Mouse (Mus musculus): ENCODE data around the gene Gpr37l1. TPM values are rescaled to one million over a fixed set of nuclear protein-coding genes. Genes with fewer than 3 reads are reported as not detected.

Gpr37l1 gene
- total and polyA plus RNA-seq, 3 experiments = not detected

DNA sequence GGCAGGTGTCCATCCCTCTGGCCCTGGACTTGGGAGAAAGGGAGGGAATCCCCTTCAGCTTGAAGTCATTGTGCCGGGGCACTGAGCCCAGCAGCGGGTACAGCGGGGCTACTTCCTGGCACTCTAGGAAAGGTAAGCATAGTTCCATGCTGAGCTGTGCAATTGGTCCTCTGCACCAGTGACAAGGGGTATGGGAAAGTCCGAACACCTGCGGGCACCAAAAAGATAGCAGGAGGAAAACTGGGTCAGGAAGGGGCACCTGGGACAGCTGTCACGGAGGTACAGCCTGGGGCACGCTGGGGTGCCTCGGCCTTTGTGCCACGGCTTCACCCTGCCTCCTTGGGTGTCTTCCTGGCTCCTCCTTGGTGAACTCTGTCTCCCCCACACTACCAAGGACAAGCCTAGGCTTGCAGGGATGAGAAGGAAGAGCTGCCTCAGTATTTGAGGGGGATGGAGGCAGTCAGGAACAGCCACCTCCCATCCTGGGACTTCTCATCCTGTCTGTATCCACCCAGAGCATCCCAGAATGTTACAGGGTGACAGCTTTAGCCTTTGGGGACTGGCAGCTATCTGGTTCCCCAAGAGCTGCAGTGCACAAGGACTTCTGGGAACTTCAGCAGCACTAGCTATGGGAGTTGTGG, 37.8 kb downstream of the Gpr37l1 start:
- peaks cover 15 to 50% of the 10 kb centered on the region in 2 experiments for H3K4me1 ChIP-seq (ENCODE audit: control insufficient read depth in 1 of 2, insufficient read depth in 2 of 2)
- no peaks in the 10 kb centered on the region for H3K27me3 ChIP-seq (replicated peaks)
- peaks cover 15 to 35% of the 10 kb centered on the region in 2 experiments for H3K36me3 ChIP-seq (replicated peaks in 1 of 2; ENCODE audit: control insufficient read depth in 1 of 2, insufficient read depth in 1 of 2, low read length in 1 of 2)
- H3K4me3 ChIP-seq (replicated peaks in 1 of 3; ENCODE audit: low read depth in 2 of 3, low read length in 2 of 3, poor library complexity in 1 of 3) = peak overlapping the region in 1 of 3 experiments; percentile 10
- in situ Hi-C loops (cut with MboI; ENCODE audit: low pct_ligation_motif_present, low pct_unique_long_range_greater_than_20kb, low sequenced_read_pairs) = no loop called here
- TF ChIP-seq CHD2 (IDR thresholded peaks at IDR 0.05; ENCODE audit: low read length) (no peak), IRF4 (IDR thresholded peaks at IDR 0.05; ENCODE audit: low read depth, low read length) (no peak), TBP (conservative IDR thresholded peaks at IDR 0.05; ENCODE audit: low read depth, low read length) (no peak), SIN3A (IDR thresholded peaks at IDR 0.05; ENCODE audit: low read length) (no peak), MYC (IDR thresholded peaks at IDR 0.05; ENCODE audit: low read depth, low read length) (no peak), UBTF (IDR thresholded peaks at IDR 0.05; ENCODE audit: low read depth, low read length) (no peak), ZMIZ1 (IDR thresholded peaks at IDR 0.05; ENCODE audit: low read depth, low read length) (no peak), TCF12 (IDR thresholded peaks at IDR 0.05; ENCODE audit: low read depth, low read length) (no peak), MEF2A (IDR thresholded peaks at IDR 0.05; ENCODE audit: borderline replicate concordance, low read depth, low read length) (no peak), RAD21 (IDR thresholded peaks at IDR 0.05; ENCODE audit: low read depth, low read length) (no peak), ZC3H11A (IDR thresholded peaks at IDR 0.05; ENCODE audit: low read depth, low read length) (no peak), BHLHE40 (IDR thresholded peaks at IDR 0.05; ENCODE audit: low read depth, low read length) (no peak), SMC3 (IDR thresholded peaks at IDR 0.05; ENCODE audit: low read depth, low read length) (no peak), PAX5 (IDR thresholded peaks at IDR 0.05; ENCODE audit: low read length) (no peak), ELF1 (IDR thresholded peaks at IDR 0.05; ENCODE audit: low read depth, low read length) (no peak), RCOR1 (conservative IDR thresholded peaks at IDR 0.05; ENCODE audit: low read depth, low read length) (no peak), ETS1 (conservative IDR thresholded peaks at IDR 0.05; ENCODE audit: low read depth, low read length) (no peak), KAT2A (IDR thresholded peaks at IDR 0.05; ENCODE audit: insufficient replicate concordance, low read length) (no peak), JUND (conservative IDR thresholded peaks at IDR 0.05; ENCODE audit: low read depth, low read length) (no peak), E2F4 (IDR thresholded peaks at IDR 0.05; ENCODE audit: insufficient replicate concordance, low read depth, low read length) (no peak)
- dilution Hi-C loops (cut with MboI; ENCODE audit: extremely low pct_ligation_motif_present, extremely low pct_unique_long_range_greater_than_20kb, low sequenced_read_pairs) = no loop called here
- H3K4me2 ChIP-seq (ENCODE audit: insufficient read depth, low read depth, poor library complexity, severe bottlenecking) = no peak overlapping the region
- DNase-seq (ENCODE audit: extremely low read depth) = no peak
- peaks cover 14% of the 10 kb centered on the region for H3K79me2 ChIP-seq (replicated peaks; ENCODE audit: control insufficient read depth, extremely low read depth, insufficient read depth, poor library complexity, severe bottlenecking)
- no peak overlapping the region for H3K9ac ChIP-seq (ENCODE audit: insufficient read depth, low read depth)
- H3K9me3 ChIP-seq (replicated peaks; ENCODE audit: low read length) = no peaks in the 10 kb centered on the region
- H3K27ac ChIP-seq (ENCODE audit: insufficient read depth, low read depth) = no peak overlapping the region

DNA sequence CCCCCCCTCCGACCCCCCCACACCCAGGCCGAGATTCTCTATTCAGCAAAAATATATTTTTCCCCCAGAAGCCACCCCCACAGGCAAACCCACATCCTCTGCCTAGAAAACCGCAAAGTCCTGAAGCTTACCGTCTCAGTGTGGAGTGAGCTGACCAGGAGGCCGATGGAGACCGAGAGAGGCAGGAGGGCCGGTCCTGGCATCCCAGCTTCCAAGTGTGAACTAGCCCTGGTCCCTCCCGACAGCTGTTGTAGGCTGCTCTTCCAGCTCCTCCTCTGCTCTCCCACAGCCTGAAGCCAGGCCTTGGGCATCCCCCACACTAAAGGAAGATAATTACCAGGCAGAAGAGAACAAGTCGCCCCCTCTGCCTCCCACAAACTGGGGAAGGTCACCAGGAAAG, 38.5 kb downstream of the Gpr37l1 start:
- Histone ChIP-seq H3K4me3 (replicated peaks in 1 of 3; ENCODE audit: low read depth in 2 of 3, low read length in 2 of 3, poor library complexity in 1 of 3) (peak overlapping the region in 1 of 3 experiments; percentile 10), H3K4me2 (ENCODE audit: insufficient read depth, low read depth, poor library complexity, severe bottlenecking) (no peak overlapping the region), H3K27me3 (replicated peaks) (no peaks in the 10 kb centered on the region), H3K9me3 (replicated peaks; ENCODE audit: low read length) (no peaks in the 10 kb centered on the region), H3K27ac (ENCODE audit: insufficient read depth, low read depth) (no peak overlapping the region), H3K9ac (ENCODE audit: insufficient read depth, low read depth) (no peak overlapping the region), H3K79me2 (replicated peaks; ENCODE audit: control insufficient read depth, extremely low read depth, insufficient read depth, poor library complexity, severe bottlenecking) (peaks cover 7% of the 10 kb centered on the region; the same call in 1 of the 2 replicates), H3K36me3 (replicated peaks in 1 of 2; ENCODE audit: control insufficient read depth in 1 of 2, insufficient read depth in 1 of 2, low read length in 1 of 2) (peaks cover 14 to 36% of the 10 kb centered on the region in 2 experiments), H3K4me1 (ENCODE audit: control insufficient read depth in 1 of 2, insufficient read depth in 2 of 2) (peaks cover 15 to 47% of the 10 kb centered on the region in 2 experiments)
- in situ Hi-C loops (cut with MboI; ENCODE audit: low pct_ligation_motif_present, low pct_unique_long_range_greater_than_20kb, low sequenced_read_pairs) (no loop called here), dilution Hi-C loops (cut with MboI; ENCODE audit: extremely low pct_ligation_motif_present, extremely low pct_unique_long_range_greater_than_20kb, low sequenced_read_pairs) (no loop called here)
- TF ChIP-seq CHD2 (IDR thresholded peaks at IDR 0.05; ENCODE audit: low read length) (no peak), ELF1 (IDR thresholded peaks at IDR 0.05; ENCODE audit: low read depth, low read length) (no peak), TCF12 (IDR thresholded peaks at IDR 0.05; ENCODE audit: low read depth, low read length) (no peak), HCFC1 (IDR thresholded peaks at IDR 0.05; ENCODE audit: low read depth, low read length) (no peak), ZMIZ1 (IDR thresholded peaks at IDR 0.05; ENCODE audit: low read depth, low read length) (no peak)
- no peak for DNase-seq (ENCODE audit: extremely low read depth)

All from CH12.LX (cell line).